Mouse (Mus musculus) thymus, postnatal 10 days (tissue): ENCODE measurements around the gene Tbr1.

ENCODE experiments used
- DNase-seq, 2 experiments: peaks; one replicate each; pipeline ENCODE4 v3.0.0; 2021; ENCODE audit warnings: low spot score in 2 of 2

Gene Tbr1

DNA sequence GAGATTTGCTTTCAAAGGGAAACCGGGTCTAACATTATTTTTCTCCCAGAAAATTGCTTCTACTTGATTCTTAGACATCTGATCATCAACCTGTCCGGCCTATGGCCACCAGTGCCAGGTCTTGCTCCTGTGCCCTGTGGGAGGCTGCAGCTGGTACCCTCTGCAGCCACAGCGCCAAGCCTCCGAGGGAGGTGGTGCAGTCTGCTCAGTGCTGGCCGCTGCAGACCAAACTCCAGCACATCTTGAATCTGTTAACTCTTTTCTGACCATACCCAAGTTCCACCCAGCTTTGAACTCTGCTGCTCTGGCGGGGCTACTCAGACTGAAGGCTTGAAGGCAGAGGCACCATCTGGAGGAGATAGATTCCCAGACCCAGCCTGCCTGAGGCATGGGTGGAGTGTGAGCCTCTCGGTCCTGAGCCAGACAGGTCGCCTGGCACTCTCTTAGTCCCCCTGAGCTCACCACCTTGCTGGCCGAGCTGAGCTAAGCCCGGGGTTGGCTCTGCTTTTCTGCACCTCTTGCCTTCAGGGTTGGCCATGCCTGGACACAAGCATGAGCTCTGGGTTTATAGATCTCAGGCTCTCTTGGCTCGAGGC is at the start of gene Tbr1:
Tbr1 (plus strand) TSS at position 275 of the 596 bp plus-strand sequence.
- no peak for DNase-seq

DNA sequence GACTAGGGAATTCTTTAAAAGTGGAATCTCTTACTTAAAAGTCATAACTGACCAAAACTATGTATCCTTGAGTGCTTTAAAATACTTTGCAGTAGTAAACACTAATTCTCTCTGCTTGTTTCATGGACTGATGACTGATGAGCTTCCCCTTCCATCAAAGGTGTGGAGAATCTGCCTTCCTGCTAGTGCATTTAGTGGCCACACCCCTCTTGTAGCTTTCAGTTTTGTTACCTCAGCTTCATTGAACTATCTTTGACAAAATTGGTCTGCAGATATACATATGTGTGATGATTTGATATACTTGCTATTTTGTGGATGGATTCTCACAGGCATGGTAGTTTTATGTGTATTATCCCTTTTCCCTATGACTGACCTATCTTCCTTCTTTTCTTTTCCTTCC is 47.7 kb upstream of the Tbr1 start:
- no peak for DNase-seq

DNA sequence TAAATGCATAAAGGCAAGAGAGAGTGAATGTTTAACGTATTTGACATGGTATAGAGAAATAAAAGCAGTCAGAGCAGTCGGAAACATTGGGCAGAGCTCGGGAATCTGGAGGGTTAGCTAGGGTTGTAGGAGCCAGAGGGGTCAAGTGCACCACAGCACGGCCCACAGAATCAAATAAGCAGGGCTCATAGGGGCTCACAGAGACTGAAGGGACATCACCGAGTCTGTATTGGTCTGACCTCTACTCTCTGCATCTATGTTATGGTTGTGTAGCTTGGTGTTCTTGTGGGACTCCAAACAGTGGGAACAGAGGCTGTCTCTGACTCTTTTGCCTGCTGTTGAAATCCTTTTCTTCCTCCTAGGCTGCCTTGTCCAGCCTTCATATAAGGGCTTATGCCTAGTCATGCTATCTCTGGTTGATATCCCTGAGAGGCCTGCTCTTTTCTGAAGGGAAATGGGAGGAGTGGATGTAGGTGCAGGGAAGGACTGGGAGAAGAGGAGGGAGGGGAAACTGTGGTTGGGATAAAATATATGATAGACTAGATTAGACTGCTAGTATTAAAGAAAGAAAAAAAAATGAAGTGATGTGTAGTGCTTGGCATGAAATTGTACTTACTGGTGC is 43.4 kb upstream of the Tbr1 start:
- DNase-seq = no peak

DNA sequence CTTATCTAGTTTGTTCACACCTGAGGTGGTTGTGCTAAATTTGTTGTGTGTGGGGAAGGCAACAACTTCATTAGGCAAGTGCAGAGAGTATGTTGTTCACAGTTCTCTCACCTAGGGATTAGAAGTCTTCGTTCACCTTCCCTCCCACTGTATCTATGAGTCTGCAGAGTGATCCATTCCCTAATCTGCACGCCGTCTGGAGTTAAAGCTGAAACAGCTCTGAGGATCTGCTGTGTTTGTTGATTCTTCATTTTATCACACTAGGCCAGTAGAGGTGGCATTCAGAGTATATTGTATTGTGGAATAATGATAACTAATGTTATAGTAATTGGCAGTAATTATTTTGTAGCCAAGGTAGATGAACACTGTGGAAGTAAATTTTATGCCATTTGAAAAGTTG is 42.7 kb upstream of the Tbr1 start:
- no peak for DNase-seq

DNA sequence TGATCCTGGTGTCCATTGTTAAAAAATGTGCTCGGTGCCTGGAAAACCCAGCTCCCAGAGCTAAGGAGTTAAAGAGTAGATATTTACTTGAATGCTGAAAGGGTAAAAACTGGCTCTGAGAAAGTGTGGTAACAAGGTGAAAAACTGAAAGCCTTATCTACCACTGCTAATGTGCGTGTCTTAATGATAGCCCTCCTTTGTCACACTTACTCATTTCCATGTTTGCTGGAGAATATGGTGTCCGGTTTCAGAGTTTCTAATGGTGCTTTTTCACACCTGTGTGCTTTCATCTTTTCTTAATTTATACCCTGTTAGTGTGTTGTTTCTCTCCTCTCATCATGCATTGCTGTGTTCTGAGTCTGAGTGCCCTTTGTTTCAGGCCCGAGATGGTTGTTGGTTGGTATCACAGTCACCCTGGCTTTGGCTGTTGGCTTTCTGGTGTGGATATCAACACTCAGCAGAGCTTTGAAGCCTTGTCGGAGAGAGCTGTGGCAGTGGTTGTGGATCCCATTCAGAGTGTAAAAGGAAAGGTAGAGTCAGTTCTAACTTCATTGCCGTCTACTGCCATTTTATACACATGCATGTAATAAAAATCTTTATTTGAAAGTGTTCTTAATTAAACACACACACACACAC is 38.1 kb upstream of the Tbr1 start:
- DNase-seq = no peak

DNA sequence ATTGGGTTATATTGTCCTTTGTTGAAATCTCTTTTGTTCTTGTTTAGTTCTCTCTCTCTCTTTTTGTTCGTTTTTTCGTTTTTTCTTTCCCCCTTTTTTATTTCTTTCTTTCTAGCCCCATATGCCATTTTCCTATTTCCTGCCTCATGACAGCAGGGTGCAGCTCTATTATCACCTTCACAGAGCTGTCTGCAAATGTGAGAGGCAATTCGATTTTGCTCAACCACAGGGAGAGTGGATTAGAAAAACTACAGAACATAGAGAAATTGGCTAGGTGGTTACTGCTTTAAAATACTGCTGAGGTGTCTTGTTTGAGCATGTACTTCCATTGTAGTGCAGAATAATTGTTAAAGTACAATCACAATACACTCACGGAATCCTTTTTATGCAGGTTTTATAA is 37.2 kb upstream of the Tbr1 start:
- DNase-seq = no peak

DNA sequence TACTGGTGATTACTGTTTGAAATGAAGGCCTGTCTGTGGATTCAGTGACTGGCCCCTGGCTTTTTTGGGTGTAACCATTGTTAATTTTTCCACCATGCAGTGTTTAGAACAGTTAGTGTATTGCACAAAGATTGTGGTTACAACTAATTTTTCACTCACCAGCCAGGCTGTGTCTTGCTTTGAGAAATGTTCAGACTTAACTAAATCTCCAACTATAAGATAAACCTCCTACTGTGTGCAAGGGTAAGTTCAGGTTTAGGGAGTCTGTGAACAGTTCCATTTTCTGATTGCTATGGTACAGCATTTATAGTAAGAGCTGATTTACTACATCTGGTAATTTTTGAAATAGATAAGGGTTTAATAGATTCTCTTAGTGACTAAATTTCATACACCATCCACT is 21.9 kb upstream of the Tbr1 start:
- DNase-seq = no peak

DNA sequence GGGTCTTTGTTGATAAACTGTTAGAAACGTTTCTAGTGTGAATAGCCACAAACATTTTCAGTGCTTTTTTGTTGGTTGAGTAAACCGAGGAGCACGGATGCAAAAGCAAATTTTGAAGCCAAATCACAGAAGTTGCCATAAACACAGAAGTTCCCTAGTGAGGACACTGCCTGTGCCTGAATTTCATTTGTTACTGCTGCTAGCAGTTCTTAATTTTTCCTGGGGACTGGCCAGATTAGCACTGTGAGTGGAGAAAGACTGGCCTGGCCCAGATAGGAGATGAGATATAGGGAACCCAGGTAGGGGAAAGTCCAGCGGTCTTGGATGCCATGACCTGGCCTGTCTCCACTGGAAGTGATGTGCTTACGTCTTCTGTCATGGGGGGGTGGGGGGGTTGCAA is 7.8 kb upstream of the Tbr1 start:
- DNase-seq = no peak

DNA sequence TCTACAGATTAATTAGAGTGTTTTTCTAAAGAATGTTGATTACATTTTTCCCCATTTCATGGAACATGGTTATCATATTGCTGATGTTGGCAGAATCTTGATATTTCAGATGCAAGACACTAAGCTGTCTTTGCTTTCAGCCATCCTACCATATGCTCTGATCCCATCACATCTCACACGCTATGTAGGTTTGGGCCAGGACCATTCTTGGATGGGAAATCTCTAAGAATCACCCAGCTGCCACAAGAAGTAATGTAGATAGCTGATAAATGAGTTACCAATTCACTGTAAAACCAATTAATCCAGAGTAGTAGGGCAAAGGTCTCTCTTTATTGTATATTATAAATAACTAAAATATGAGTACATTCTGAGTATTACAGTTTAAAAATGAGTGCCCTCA is 4.7 kb upstream of the Tbr1 start:
- no peak for DNase-seq

DNA sequence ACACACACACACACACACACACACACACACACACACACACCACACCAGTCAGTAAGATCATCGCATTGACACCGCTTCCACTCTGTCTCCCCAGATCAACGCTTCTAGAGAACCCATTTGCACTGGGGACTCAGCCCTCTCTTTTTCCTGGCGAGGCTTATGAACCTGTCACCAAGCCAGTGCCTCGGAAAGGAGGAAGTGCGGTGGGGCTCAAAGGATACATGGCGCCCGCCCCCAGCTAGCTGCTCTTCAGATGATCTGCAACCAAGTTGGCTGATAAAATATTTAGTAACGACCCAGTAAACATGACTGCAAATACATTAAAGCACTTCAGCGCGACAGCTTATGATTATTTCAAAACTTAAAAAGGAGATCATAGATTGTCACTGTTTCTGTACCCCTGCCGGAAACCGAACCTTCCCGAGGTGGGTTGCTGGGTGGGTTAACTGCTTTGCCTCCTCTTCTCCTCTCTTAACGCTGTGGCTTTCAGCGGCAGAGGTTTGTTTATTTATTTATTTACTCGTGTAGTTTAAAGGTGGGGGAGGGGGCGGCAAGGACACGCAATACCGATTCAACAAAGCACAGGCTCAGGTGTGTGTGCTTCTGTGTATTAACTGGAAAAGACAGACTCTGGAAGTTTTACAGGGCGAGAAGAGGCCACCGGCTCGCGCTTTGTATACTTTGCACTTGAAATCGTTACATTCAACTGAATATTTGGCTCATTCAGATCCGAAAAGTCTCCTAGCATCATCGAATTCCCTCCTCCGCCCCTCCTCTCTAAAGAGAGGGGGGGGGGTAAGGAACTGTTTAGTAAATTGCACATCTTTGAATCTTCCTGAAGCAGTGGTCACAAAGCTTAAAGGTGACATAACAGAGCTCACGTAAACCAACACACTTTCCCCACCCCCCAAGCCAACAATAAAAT is 975 bp downstream of the Tbr1 start:
- DNase-seq = no peak

DNA sequence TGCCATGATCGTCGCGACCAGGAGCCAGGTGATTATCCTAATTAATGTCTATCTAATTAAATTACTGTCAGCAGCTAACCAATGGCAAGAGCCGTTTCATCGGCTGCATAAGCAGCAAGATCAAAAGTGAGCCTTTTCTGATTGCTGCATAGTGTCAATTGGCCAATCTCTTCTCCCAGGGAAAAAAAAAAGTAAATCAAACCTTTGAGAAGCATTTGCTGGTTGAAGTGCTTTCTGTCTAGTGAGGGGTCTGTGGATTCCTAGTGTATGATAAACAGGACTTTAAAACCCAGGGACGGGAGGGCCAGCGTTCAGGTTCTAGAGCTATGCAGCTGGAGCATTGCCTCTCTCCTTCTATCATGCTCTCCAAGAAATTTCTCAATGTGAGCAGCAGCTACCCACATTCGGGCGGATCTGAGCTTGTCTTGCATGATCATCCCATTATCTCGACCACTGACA is 1.7 kb downstream of the Tbr1 start:
- DNase-seq = no peak

DNA sequence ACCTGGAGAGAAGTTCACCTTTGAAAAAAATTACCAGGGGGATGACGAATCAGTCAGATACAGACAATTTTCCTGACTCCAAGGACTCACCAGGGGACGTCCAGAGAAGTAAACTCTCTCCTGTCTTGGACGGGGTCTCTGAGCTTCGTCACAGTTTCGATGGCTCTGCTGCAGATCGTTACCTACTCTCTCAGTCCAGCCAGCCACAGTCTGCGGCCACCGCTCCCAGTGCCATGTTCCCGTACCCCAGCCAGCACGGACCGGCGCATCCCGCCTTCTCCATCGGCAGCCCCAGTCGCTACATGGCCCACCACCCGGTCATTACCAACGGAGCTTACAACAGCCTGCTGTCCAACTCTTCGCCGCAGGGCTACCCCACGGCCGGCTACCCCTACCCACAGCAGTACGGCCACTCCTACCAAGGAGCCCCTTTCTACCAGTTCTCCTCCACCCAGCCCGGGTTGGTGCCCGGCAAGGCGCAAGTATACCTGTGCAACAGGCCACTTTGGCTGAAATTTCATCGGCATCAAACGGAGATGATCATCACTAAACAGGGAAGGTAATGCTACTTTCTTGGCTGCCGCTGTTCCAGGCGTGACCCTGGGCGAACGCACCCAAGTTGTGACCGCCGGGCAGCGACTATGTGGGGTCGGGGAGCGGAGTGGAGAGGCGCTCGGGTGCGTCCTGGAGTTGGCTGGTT is 2.3 kb downstream of the Tbr1 start:
- DNase-seq = no peak

DNA sequence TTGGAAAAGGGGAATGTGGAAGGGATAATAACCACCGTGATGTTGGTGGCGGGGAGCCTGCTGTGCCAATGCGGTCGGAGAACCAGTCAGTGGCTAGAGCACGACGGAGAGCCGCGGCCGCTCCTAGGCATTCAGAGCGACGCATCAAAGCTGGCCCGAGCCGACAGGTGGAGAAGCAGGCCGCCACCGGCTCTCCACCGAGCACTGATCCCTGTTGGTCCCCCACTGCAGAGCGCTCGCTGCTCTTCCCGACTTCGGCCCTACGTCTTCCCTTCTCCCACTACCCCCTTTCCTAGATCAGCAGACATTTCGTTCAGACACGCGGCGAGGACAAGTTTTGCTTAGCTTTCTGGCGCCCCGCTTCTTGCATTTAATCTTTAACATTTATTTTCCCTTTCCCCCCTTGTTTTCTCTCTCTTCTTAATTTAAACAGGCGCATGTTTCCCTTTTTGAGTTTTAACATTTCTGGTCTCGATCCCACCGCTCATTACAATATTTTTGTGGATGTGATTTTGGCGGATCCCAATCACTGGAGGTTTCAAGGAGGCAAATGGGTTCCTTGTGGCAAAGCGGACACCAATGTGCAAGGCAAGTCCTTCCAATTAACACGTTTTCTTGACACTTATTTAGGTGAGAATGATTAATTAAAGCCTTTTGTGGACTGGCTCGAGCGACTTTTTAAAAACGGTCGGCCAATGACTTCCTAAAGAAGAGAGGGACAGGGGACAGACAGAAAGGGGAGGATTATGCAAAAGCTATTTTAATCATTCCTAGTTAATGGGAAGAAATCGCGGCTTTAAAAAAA is 3.0 kb downstream of the Tbr1 start:
- DNase-seq = no peak

DNA sequence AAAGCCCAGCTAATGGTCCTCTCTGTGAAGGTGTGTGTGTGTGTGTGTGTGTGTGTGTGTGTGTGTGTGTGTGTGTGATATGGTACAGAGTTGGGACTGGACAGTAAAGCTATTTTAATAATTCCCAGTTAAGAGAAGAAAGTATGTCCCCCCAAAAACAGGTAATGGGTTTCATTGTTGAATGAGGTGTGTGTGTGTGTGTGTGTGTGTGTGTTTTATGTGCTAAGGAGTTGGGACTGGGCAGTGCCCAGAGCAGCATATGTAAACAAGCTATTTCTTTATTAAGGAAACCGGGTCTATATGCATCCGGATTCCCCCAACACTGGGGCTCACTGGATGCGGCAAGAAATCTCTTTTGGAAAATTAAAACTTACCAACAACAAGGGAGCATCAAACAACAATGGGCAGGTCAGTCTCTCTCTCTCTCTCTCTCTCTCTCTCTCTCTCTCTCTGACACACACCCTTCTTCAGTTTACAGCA is 3.7 kb downstream of the Tbr1 start:
- DNase-seq = no peak

DNA sequence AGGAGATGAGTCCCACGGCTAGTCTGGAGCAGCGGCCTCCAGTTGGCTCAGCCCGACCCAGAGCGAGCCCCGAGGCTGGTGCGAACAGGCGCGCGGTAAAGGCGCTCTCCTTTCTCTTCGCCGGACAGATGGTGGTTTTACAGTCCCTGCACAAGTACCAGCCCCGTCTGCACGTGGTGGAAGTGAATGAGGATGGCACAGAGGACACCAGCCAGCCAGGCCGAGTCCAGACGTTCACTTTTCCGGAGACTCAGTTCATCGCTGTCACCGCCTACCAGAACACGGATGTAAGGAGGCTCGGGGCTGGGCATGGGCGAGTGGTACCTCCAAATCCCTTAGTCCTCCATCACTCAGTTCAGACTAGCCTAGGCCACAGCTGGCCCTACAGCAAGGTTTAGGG is 4.4 kb downstream of the Tbr1 start:
- DNase-seq = no peak

DNA sequence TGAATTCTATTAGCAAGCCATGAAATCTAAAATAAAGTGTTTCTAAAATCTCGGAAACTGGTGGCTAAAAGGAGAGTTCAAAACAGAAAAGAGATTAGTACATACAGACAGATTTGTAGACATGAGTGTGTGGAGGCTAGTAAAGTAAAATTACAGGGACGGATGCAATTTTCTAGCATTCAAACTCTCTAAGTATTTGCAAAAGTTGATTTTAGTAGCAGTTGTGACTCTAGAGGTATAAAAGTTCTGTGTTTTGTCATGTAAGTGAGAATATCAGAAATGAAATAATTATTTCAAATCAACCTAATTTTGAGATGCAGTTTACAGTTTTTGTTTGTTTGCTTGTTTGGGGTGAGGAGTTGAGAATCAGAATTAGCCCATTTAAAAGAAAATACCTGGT is 5.1 kb downstream of the Tbr1 start:
- DNase-seq = no peak

DNA sequence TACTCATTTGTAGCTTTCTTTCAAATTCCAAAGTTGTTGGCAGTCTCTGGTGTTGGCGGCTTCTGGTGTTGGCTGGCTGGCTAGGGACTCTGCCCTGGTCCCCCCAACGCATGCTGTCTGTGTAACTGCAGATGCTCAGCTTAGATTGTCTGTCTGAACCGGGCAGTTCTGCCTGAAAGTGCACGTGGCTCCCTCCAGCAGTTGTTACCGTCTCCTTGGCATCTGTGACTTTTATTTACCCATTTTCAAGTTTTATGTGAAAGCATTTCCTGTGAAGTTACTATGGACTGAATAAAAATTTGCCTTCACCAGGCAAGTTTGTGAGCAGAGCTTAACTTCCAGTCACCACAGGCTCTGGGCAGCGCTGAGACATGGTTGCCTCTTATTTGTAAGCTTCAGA is 6.0 kb downstream of the Tbr1 start:
- no peak for DNase-seq

DNA sequence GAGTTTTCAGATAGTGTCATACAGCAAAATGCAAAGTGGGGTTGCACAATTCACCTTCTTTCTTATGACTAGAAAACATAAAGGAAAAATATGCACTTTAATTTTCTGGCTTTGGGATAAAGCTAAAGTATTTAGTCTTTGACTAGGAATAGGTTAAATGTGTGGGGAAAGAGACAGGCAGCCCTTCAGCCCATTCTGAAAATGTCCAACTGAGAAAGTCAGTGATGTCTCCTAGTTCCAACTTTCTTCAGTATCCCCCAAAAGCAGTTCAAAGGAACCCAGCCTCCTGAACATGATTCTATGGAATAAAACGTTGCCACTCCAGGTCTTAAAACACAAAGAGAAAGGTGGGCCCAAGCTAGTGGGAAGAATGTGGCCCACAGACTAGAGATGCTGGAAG is 6.7 kb downstream of the Tbr1 start:
- DNase-seq = no peak

DNA sequence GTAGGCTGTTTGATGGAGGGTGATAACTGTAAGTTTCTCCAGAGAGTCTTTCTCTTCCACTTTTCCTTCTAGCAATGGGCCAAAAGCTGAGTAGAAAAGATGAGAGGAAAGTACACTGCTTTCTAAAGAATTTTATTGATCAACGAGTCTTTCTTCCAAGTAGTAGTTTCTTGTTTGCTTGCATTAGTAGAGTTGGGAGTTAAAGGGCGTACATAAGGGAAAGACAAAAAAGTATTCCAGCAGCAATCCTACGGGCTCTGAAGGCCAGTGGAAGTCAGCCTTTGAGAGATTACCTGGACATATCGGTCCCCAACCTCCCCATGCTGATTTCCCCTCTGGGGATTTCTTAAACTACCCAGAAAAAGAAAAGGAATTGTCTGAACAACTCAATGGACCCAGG is 8.0 kb downstream of the Tbr1 start:
- no peak for DNase-seq

DNA sequence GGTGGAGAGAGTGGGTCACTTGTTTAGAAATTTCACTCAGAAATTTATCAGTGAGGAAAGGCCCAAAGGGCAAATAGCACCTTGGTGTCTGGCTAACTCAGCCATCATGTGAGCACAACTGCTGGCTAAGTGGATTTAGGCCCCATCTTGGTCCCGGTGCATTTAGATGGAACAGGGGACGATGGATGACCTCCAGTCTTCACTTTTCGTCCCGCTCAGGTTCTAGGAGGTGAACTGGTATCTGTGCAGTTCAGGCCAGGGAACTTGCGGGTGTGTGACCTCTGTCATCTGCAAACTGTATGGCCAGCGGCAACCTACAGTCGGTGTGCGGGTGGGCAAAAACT is 8.4 kb downstream of the Tbr1 start:
- DNase-seq = no peak
